Mouse (Mus musculus): Measurements from ENCODE around the gene Gm10645. TPM values are rescaled to one million over a fixed set of nuclear protein-coding genes. Genes with fewer than 3 reads are reported as not detected.

Gene Gm10645
- polyA plus RNA-seq, 1 experiment from 2014 or later = 0.89 TPM

Other genes starting within 250 kb of the Gm10645 start
- gene Tbc1d9, start 818 bp downstream of the Gm10645 start, polyA plus RNA-seq (2015; fragmentation: Nextera tagmentation; extraction: Ambion mirVana) = 1.4 TPM in 2 replicates
- gene Ucp1, start 124.2 kb upstream of the Gm10645 start, polyA plus RNA-seq (2015; fragmentation: Nextera tagmentation; extraction: Ambion mirVana) = 0.16 TPM in 1 of 2 replicates, not detected in the other
- gene Elmod2, start 166.3 kb upstream of the Gm10645 start, polyA plus RNA-seq (2015; fragmentation: Nextera tagmentation; extraction: Ambion mirVana) = 16.5 and 17.0 TPM in 2 replicates
- gene Mgat4d, start 182.3 kb upstream of the Gm10645 start, polyA plus RNA-seq (2015; fragmentation: Nextera tagmentation; extraction: Ambion mirVana) = not detected in 2 replicates
- 0.05 and 0.14 TPM in 2 replicates for gene Clgn, start 223.7 kb upstream of the Gm10645 start, polyA plus RNA-seq (2015; fragmentation: Nextera tagmentation; extraction: Ambion mirVana)